ENCODE assay signal across 11 mouse cellular contexts in the genomic region with DNA sequence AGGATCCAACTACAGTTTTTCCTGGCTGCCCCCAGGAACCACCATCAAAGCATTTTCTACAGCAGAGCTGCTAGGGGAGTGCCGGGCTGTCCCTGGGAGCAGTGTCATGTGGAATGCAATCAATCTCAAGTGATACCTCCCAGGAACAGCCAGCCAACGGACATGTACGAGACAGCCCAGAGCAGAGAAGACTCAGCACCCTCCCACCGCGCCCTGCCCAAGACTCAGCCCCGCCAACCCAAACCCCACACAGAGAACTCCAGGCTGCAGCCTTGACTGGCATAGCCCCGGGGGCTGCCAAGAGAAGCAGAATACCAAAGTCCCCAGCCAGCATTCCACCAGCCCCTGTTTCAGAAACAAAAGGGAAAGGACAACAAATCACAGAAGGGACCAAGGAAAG. TPM values are rescaled to one million over a fixed set of nuclear protein-coding genes. Genes with fewer than 3 reads are reported as not detected.
DNase-seq lines count a peak whose midpoint lies in the region; ATAC-seq lines count a peak whose summit lies in the region.
"Had no signal": no experiment of that assay in that cellular context is flagged by ENCODE, and none has a peak within 500 bp of the region (broad histone marks: within the 10 kb centered on the region; RNA-seq: fewer than 3 reads in every experiment).

No protein-coding gene starts in this region.

- DNase-seq in gastrocnemius, postnatal 10 days, result peak; percentile 23
- DNase-seq in gastrocnemius, postnatal 36 days, result no peak
- peak; percentile 41 for DNase-seq in kidney, postnatal 14 days
- peak; percentile 34 for DNase-seq in neural tube, embryonic 11.5 days (ENCODE audit: low spot score)
- no peak for DNase-seq in layer of hippocampus, postnatal 36 days
- DNase-seq in urinary bladder, postnatal 25 days (ENCODE audit: low spot score), result no peak
- no peak for DNase-seq in cerebellum, adult 11 months

- intact Hi-C loops in gastrocnemius, postnatal 36 days (cut with DNase I), result no loop called here

- peak overlapping the region; percentile 52 for H3K27ac ChIP-seq in heart, embryonic 11.5 days (ENCODE audit: low read depth, low read length)
- no peak overlapping the region for H3K27ac ChIP-seq in neural tube, embryonic 11.5 days (ENCODE audit: low read depth, low read length)

- peak; percentile 16; the same call in 1 of the 2 replicates for ATAC-seq in heart, embryonic 11.5 days (replicated peaks; ENCODE audit: insufficient number of reproducible peaks, low FRiP score, low TSS enrichment)
- ATAC-seq in neural tube, embryonic 11.5 days (ENCODE audit: insufficient read depth, low FRiP score, low TSS enrichment), result no peak

- H3K36me3 ChIP-seq in heart, embryonic 11.5 days (ENCODE audit: control insufficient read depth, insufficient read depth, low read length), result no peaks in the 10 kb centered on the region
- no peaks in the 10 kb centered on the region for H3K36me3 ChIP-seq in neural tube, embryonic 11.5 days (ENCODE audit: control insufficient read depth, insufficient read depth, low read length)

- no peaks in the 10 kb centered on the region for H3K27me3 ChIP-seq in heart, embryonic 11.5 days (ENCODE audit: control insufficient read depth, insufficient read depth, low read length)
- no peaks in the 10 kb centered on the region for H3K27me3 ChIP-seq in neural tube, embryonic 11.5 days (ENCODE audit: control insufficient read depth, insufficient read depth, low read length)
- H3K27me3 ChIP-seq: CH12.LX had no signal

- WGBS in heart, embryonic 11.5 days (ENCODE audit: insufficient replicate concordance), result 15% methylated on average over 7 of the region's 7 CpGs
- 27% methylated on average over 7 of the region's 7 CpGs for WGBS in neural tube, embryonic 11.5 days

- H3K4me1 ChIP-seq in heart, embryonic 11.5 days (ENCODE audit: control insufficient read depth, insufficient read depth, low read length), result peaks cover 33% of the 10 kb centered on the region
- H3K4me1 ChIP-seq in neural tube, embryonic 11.5 days (ENCODE audit: control insufficient read depth, insufficient read depth, low read length), result peaks cover 5% of the 10 kb centered on the region; the same call in 1 of the 2 replicates

- H3K9ac ChIP-seq in heart, embryonic 11.5 days (ENCODE audit: low read depth, low read length), result peak overlapping the region; percentile 49
- H3K9ac ChIP-seq in neural tube, embryonic 11.5 days (ENCODE audit: low read length), result no peak overlapping the region

- 0 out of 2 replicates have a peak overlapping the region, but pooled peaks have one; percentile 15 for H3K4me3 ChIP-seq in heart, embryonic 11.5 days (ENCODE audit: low read depth, low read length)
- no peak overlapping the region for H3K4me3 ChIP-seq in neural tube, embryonic 11.5 days (ENCODE audit: low read depth, low read length)

- H3K9me3 ChIP-seq in heart, embryonic 11.5 days (replicated peaks; ENCODE audit: control insufficient read depth, low read length), result no peaks in the 10 kb centered on the region
- H3K9me3 ChIP-seq in neural tube, embryonic 11.5 days (ENCODE audit: control insufficient read depth, low read length), result no peaks in the 10 kb centered on the region

- peak overlapping the region; percentile 41 for H3K4me2 ChIP-seq in heart, embryonic 11.5 days
- no peak overlapping the region for H3K4me2 ChIP-seq in neural tube, embryonic 11.5 days (ENCODE audit: low read depth)

RNA-seq across cellular contexts. Expression of gene Ggta1, which starts 31.0 kb away (rescaled TPM):
- 10 to 100 TPM; 13.2 to 17.0 TPM for total RNA-seq in gastrocnemius, postnatal 10 days (2021)
- 1 to 10 TPM; 5.9 to 8.8 TPM for total RNA-seq in gastrocnemius, postnatal 36 days (2021)
- polyA plus RNA-seq in heart, embryonic 11.5 days (2014; fragmentation: Nextera tagmentation; extraction: Ambion mirVana), result 38.1 and 42.1 TPM in 2 replicates
- polyA plus RNA-seq in neural tube, embryonic 11.5 days (2014; fragmentation: Nextera tagmentation; extraction: Ambion mirVana), result 7.3 and 9.5 TPM in 2 replicates
- total RNA-seq in layer of hippocampus, postnatal 36 days (2021), result 1 to 10 TPM; 1.7 to 2.6 TPM

RNA-seq across cellular contexts. Expression of gene 4930402F06Rik, which starts 35.0 kb away (rescaled TPM):
- total RNA-seq in gastrocnemius, postnatal 10 days (2021), result not detected
- not detected for total RNA-seq in gastrocnemius, postnatal 36 days (2021)
- polyA plus RNA-seq in heart, embryonic 11.5 days (2014; fragmentation: Nextera tagmentation; extraction: Ambion mirVana), result not detected in 2 replicates
- polyA plus RNA-seq in neural tube, embryonic 11.5 days (2014; fragmentation: Nextera tagmentation; extraction: Ambion mirVana), result not detected in 2 replicates
- total RNA-seq in layer of hippocampus, postnatal 36 days (2021), result not detected
- total RNA-seq: CH12.LX; common myeloid progenitor, adult 5-6 weeks had no signal
- polyA plus RNA-seq: liver, embryonic 16.5 days had no signal

Comparison
In these comparisons a context has a peak if more than half of its experiments do, and no peak if none do; other contexts are left out.
1. DNase-seq: peak in gastrocnemius, postnatal 10 days (single experiment), kidney, postnatal 14 days (single experiment) and neural tube, embryonic 11.5 days (single experiment); none in gastrocnemius, postnatal 36 days (0 of 2), layer of hippocampus, postnatal 36 days (0 of 2), urinary bladder, postnatal 25 days (single experiment) and cerebellum, adult 11 months (single experiment).